Mouse (Mus musculus) myocyte (in vitro differentiated cells): ENCODE data around the gene Rpsa. TPM values are rescaled to one million over a fixed set of nuclear protein-coding genes. Genes with fewer than 3 reads are reported as not detected.

Experiments
- H3K27me3 ChIP-seq: one replicate; pipeline ENCODE4 v1.6.1; 2011; ENCODE audit not compliant: control insufficient read depth, insufficient read depth, insufficient read length
- H3K36me3 ChIP-seq: one replicate; pipeline ENCODE4 v1.6.1; 2011; ENCODE audit not compliant: control insufficient read depth, insufficient read depth
- H3K4me2 ChIP-seq: one replicate; pipeline ENCODE4 v1.6.1; 2011; ENCODE audit warnings: low read depth, control low read depth
- H3K4me3 ChIP-seq: one replicate; pipeline ENCODE4 v1.5.1; 2011; ENCODE audit warnings: mild to moderate bottlenecking, control low read depth, moderate library complexity
- H3K79me2 ChIP-seq: one replicate; pipeline ENCODE4 v1.6.1; 2011; ENCODE audit not compliant: control insufficient read depth, insufficient read depth
- H3ac ChIP-seq: one replicate; pipeline ENCODE4 v1.6.1; 2011; ENCODE audit not compliant: control insufficient read depth, insufficient read length
- CEBPB ChIP-seq: IDR thresholded peaks from 2 replicates; pipeline ENCODE4 v1.6.1; 2011; ENCODE audit warnings: mild to moderate bottlenecking, moderate library complexity; ENCODE audit not compliant: poor library complexity, insufficient read depth, severe bottlenecking
- E2F4 ChIP-seq: IDR thresholded peaks from one replicate; pipeline ENCODE4 v1.6.1; 2011; ENCODE audit warnings: mild to moderate bottlenecking, control low read depth, moderate library complexity; ENCODE audit not compliant: insufficient read depth
- MAX ChIP-seq: IDR thresholded peaks from one replicate; pipeline ENCODE4 v1.6.1; 2011; ENCODE audit warnings: low read depth, mild to moderate bottlenecking, control low read depth
- MYOD1 ChIP-seq, 3 experiments: IDR thresholded peaks; one replicate each; pipeline ENCODE4 v1.6.1; 2011; ENCODE audit warnings: control low read depth in 2 of 3, low read depth in 2 of 3, mild to moderate bottlenecking in 2 of 3, moderate library complexity in 1 of 3; ENCODE audit not compliant: insufficient read length in 2 of 3, control insufficient read depth in 1 of 3
- MYOG ChIP-seq, 3 experiments: IDR thresholded peaks; one replicate each; pipeline ENCODE4 v1.6.1; 2011; ENCODE audit warnings: control low read depth in 2 of 3, low read depth in 2 of 3, mild to moderate bottlenecking in 2 of 3; ENCODE audit not compliant: insufficient read length in 2 of 3, control insufficient read depth in 1 of 3, insufficient read depth in 1 of 3
- POLR2A ChIP-seq: IDR thresholded peaks from one replicate; pipeline ENCODE4 v1.6.1; 2011; ENCODE audit warnings: low read depth, mild to moderate bottlenecking, control low read depth, moderate library complexity; ENCODE audit not compliant: insufficient read length
- POLR2AphosphoS2 ChIP-seq: IDR thresholded peaks from one replicate; pipeline ENCODE4 v1.6.1; 2011; ENCODE audit warnings: low read depth, control low read depth; ENCODE audit not compliant: insufficient read length
- REST ChIP-seq: IDR thresholded peaks from one replicate; pipeline ENCODE4 v1.6.1; 2011; ENCODE audit warnings: mild to moderate bottlenecking, control low read depth, moderate library complexity; ENCODE audit not compliant: insufficient read depth, insufficient read length
- SRF ChIP-seq: IDR thresholded peaks from one replicate; pipeline ENCODE4 v1.6.1; 2011; ENCODE audit warnings: low read depth; ENCODE audit not compliant: control insufficient read depth, insufficient read length
- TCF12 ChIP-seq: IDR thresholded peaks from one replicate; pipeline ENCODE4 v1.6.1; 2011; ENCODE audit warnings: mild to moderate bottlenecking, control low read depth; ENCODE audit not compliant: poor library complexity, insufficient read depth, severe bottlenecking
- TCF3 ChIP-seq: IDR thresholded peaks from one replicate; pipeline ENCODE4 v1.6.1; 2011; ENCODE audit warnings: low read depth, control low read depth; ENCODE audit not compliant: insufficient read length
- USF1 ChIP-seq: IDR thresholded peaks from one replicate; pipeline ENCODE4 v1.6.1; 2011; ENCODE audit warnings: low read depth, mild to moderate bottlenecking, control low read depth, moderate library complexity
- polyA plus RNA-seq: library from polyadenylated mRNA; unstranded; fragments of >200 nt; fragmentation: generic; extraction: Trizol; gene quantifications from one replicate; pipeline ENCODE4 v1.2.1, GENCODE M21; 2012; ENCODE audit warnings: missing spikeins

The Rpsa gene
- polyA plus RNA-seq, 1 experiment: 2,555 TPM

DNA sequence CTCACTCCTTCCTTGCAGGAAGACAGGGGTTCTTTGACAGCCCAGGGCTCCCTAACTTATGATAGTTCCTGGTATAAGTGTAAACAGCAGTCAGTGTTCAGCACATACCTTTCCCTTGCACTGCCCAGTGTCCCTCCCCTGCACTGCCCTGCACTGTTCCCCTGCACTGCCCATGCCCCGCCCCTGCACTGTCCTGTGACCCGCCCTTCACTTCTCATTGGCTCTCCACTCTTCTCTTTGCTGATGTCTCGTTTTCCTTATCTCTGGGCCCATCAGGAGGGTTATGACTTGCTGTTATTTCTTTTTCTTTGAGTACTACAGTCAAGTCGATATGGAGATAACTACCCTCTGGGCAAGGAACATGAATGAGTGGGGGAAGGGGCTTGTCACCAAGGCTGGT lies 30.6 kb downstream of the Rpsa start:
- H3K4me3 ChIP-seq: no peak overlapping the region
- H3K36me3 ChIP-seq: no peaks in the 10 kb centered on the region
- no peak for TF ChIP-seq MYOD1 (IDR thresholded peaks at IDR 0.05; ENCODE audit: control insufficient read depth in 1 of 3, insufficient read length in 2 of 3, low read depth in 2 of 3)
- no peak for TF ChIP-seq POLR2AphosphoS2
- TF ChIP-seq MAX: no peak
- no peak for TF ChIP-seq MYOG (IDR thresholded peaks at IDR 0.05; ENCODE audit: control insufficient read depth in 1 of 3, insufficient read depth in 1 of 3, insufficient read length in 2 of 3, low read depth in 2 of 3)
- TF ChIP-seq USF1: no peak
- TF ChIP-seq E2F4: no peak
- no peak for TF ChIP-seq CEBPB
- no peak for TF ChIP-seq TCF12
- TF ChIP-seq TCF3: no peak
- no peak for TF ChIP-seq POLR2A
- no peak for TF ChIP-seq REST
- TF ChIP-seq SRF: no peak
- no peaks in the 10 kb centered on the region for H3K79me2 ChIP-seq
- H3K27me3 ChIP-seq: peaks cover 34% of the 10 kb centered on the region
- no peak overlapping the region for H3K4me2 ChIP-seq
- H3ac ChIP-seq: no peak overlapping the region

DNA sequence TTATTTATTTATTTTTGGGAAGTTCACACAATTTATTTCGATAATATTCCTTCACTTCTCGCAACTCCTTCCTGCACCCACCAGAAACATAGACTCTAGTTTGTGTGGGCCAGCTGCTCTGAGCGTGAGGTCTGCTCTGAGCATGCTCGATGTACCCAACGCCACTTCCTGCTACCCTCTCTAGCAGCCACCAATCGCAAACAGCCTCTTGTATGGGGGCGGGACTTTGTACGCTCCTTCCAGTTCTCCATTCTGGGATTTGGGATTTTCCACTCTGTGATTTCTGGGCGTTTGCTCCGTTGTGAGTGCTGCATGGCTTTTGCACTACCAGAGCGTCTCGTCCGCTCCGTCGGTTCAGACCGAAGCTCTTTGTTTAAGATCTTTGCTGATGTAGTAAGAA lies 36.4 kb downstream of the Rpsa start:
- H3K36me3 ChIP-seq: no peaks in the 10 kb centered on the region
- no peak overlapping the region for H3K4me3 ChIP-seq
- peaks cover 17% of the 10 kb centered on the region for H3K27me3 ChIP-seq
- H3K79me2 ChIP-seq: no peaks in the 10 kb centered on the region
- no peak overlapping the region for H3ac ChIP-seq
- no peak for TF ChIP-seq TCF12
- TF ChIP-seq CEBPB: no peak
- no peak for TF ChIP-seq E2F4
- TF ChIP-seq POLR2AphosphoS2: no peak
- TF ChIP-seq MYOD1 (IDR thresholded peaks at IDR 0.05; ENCODE audit: control insufficient read depth in 1 of 3, insufficient read length in 2 of 3, low read depth in 2 of 3): no peak
- TF ChIP-seq USF1: no peak
- no peak for TF ChIP-seq MYOG (IDR thresholded peaks at IDR 0.05; ENCODE audit: control insufficient read depth in 1 of 3, insufficient read depth in 1 of 3, insufficient read length in 2 of 3, low read depth in 2 of 3)
- TF ChIP-seq POLR2A: no peak
- TF ChIP-seq TCF3: no peak
- no peak overlapping the region for H3K4me2 ChIP-seq

DNA sequence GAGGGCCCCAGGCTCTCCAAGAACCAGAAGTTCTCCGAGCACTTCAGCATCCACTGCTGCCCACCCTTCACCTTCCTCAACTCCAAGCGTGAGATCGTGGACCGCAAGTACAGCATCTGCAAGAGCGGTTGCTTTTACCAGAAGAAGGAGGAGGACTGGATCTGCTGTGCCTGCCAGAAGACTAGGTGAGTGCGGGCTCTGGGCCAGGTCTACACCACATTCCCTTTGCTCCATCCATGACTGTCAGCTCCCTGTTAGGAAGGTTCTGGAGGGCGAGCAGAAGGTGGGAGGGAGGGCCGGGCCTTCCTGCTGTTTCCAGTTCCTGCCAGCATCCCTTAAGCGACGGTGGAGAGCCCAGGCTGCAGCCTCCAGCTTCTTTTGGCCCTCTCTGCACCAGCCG lies 40.3 kb downstream of the Rpsa start:
- H3K27me3 ChIP-seq: peaks cover 32% of the 10 kb centered on the region

DNA sequence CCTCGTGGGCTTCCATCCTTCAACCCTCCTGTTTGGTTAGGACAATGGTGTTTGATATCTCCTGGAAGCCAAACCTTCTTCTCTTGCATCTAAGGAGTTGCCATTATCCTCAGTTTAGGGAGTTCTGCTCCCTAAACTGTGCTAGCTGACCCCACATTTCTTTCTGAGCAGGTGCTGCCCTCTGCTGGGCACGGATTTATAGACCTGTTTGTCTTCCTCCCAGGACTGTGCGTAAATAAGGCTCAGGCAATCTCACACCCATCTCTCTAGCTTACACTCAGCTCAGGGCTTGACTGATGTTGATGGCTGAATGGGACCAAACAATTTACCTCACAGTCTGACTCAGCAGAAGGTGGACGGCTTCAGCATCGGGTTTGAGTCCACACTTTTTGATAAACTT lies 43.8 kb downstream of the Rpsa start:
- TF ChIP-seq TCF12 (no peak), MYOD1 (IDR thresholded peaks at IDR 0.05; ENCODE audit: control insufficient read depth in 1 of 3, insufficient read length in 2 of 3, low read depth in 2 of 3) (no peak), POLR2A (no peak), CEBPB (no peak), TCF3 (no peak), MYOG (IDR thresholded peaks at IDR 0.05; ENCODE audit: control insufficient read depth in 1 of 3, insufficient read depth in 1 of 3, insufficient read length in 2 of 3, low read depth in 2 of 3) (no peak), MAX (no peak), USF1 (no peak), E2F4 (no peak)
- H3K79me2 ChIP-seq: no peaks in the 10 kb centered on the region
- no peaks in the 10 kb centered on the region for H3K36me3 ChIP-seq
- H3K27me3 ChIP-seq: peaks cover 32% of the 10 kb centered on the region
- no peak overlapping the region for H3ac ChIP-seq
- no peak overlapping the region for H3K4me2 ChIP-seq
- no peak overlapping the region for H3K4me3 ChIP-seq

More for the DNA sequence above, 40.3 kb downstream of the Rpsa start:
- H3K4me3 ChIP-seq: no peak overlapping the region
- H3K4me2 ChIP-seq: no peak overlapping the region
- no peak overlapping the region for H3ac ChIP-seq
- H3K36me3 ChIP-seq: no peaks in the 10 kb centered on the region
- H3K79me2 ChIP-seq: no peaks in the 10 kb centered on the region
- no peak for TF ChIP-seq REST
- TF ChIP-seq POLR2A: no peak
- no peak for TF ChIP-seq MYOG (IDR thresholded peaks at IDR 0.05; ENCODE audit: control insufficient read depth in 1 of 3, insufficient read depth in 1 of 3, insufficient read length in 2 of 3, low read depth in 2 of 3)
- no peak for TF ChIP-seq POLR2AphosphoS2
- TF ChIP-seq MAX: no peak
- no peak for TF ChIP-seq E2F4

DNA sequence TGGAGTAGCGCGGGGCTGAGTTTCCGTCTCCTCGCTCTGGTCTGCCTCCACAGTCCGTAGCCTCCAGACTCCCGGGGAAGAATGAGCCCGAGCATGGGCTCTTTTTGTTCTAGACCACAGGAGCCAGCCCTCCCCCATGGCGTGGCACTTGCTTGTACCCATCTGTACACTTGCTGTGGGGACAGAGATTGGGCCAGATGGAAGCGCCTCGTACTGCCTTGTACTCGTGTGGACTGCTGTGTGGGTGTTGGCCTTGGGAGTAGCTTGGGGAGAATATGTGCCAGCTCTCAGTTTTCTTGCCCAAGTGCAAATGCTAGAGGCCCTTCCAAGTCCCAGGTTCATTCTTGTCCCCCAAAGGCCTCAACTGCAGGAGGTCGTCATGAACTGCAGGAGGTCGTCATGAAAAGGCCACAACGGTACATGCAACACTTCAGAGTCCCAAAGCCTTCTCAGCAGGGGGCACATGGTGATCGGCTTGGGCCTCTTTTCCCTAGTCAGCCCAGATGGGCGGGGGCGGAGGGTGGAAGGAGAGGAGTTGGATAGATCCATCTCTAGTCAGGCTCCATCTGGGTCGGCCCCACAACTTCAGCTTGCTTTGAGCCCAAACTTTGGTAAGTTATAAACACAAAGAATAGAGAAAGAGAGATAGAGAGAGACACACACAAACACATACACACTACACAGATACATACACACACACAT lies 47.1 kb downstream of the Rpsa start:
- TF ChIP-seq USF1 (no peak), MYOG (IDR thresholded peaks at IDR 0.05; ENCODE audit: control insufficient read depth in 1 of 3, insufficient read depth in 1 of 3, insufficient read length in 2 of 3, low read depth in 2 of 3) (no peak), CEBPB (no peak), SRF (no peak), MYOD1 (IDR thresholded peaks at IDR 0.05; ENCODE audit: control insufficient read depth in 1 of 3, insufficient read length in 2 of 3, low read depth in 2 of 3) (no peak), REST (no peak), MAX (no peak), TCF12 (no peak), TCF3 (no peak), E2F4 (no peak), POLR2AphosphoS2 (no peak), POLR2A (no peak)
- H3K27me3 ChIP-seq: peaks cover 28% of the 10 kb centered on the region
- H3ac ChIP-seq: no peak overlapping the region

More for the DNA sequence above, 47.1 kb downstream of the Rpsa start:
- Histone ChIP-seq H3K4me3 (no peak overlapping the region), H3K4me2 (no peak overlapping the region), H3K79me2 (no peaks in the 10 kb centered on the region), H3K36me3 (no peaks in the 10 kb centered on the region)
